Mouse (Mus musculus): ENCODE results near the gene Hps3. TPM values are rescaled to one million over a fixed set of nuclear protein-coding genes. Genes with fewer than 3 reads are reported as not detected.

Hps3 gene
- 10 to 100 TPM; 42.4 to 46.1 TPM for polyA plus RNA-seq (2017; shearing (Covaris generic))

DNA sequence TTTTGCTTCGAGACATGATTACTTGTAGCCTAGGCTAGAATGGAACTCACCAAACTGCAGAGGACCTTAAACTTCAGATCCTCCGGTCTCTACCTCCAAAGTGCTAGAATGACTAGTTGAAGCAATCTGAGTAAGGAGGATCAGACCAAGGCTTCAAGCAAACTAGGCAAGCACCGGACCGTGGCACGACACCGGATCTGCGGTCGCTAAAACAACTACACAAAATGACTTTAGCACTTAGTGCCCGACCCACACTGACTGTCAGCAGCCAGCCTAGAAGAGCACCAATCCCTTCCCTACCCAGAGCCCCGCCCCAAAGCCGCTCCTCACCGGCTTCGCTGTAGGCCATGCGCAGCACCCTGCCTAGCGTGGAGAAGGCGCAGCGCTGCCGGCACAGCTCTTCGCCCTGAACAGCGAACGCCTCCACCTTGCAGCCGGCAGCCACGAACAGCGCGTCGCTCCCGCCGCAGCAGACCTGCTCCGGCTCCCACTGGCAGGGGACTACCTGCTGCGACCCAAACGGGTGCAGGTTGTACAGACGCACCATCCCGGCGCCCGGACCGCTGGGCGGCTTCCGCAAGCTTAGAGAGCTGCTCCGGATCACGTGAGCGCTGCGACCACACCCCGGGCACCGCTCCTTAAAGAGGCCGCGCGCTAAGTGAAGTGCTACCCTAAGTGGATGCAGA lies at the start of gene Hps3:
TSS of gene Hps3 (minus strand) at position 597 of the 686 bp plus-strand sequence.

DNA sequence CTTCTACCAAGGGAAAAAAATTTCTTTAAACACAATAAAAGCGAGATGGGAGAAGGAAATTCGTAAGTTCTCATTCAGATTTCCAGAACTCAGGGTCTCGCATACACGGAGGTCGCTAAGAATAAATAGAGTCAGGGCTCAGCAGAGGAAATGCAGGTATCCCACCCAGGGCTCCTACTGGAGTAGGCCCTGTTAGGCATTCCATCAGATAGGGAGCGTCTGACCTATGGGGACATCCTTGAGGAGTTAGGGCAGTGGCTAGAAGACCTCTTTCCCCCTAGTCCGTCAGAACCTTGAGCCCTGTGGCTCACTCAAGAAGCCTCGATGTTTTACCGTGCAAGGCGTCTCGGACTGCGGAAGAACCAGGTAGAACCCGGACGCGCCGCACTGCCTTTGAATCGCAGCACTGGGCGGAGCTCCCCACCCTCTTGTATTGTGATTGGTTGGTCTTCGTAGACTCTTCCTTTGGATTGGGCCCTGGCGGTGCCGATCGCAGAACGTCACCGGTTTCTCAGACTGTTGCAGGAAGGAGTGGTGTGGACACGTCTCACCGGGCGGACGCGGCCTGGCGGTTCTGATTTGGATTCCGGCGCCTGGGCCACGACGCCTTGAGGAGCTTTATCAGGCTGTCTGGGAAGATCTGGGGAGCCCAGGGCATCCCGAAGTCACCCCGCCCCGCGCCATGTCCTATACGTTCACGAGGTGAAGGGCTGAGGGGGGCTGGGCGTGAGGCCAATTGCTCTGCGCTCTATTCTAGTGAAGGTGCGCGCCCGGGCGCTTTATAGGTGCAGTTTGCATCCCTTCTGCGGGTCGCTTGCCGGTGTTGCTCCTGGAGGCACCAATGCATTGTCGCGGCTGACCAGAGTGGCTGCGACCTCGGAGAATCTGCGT lies 22.4 kb upstream of the Hps3 start, which contains the start of gene Hltf:
TSS of gene Hltf (plus strand) at position 506 of the 891 bp plus-strand sequence.

DNA sequence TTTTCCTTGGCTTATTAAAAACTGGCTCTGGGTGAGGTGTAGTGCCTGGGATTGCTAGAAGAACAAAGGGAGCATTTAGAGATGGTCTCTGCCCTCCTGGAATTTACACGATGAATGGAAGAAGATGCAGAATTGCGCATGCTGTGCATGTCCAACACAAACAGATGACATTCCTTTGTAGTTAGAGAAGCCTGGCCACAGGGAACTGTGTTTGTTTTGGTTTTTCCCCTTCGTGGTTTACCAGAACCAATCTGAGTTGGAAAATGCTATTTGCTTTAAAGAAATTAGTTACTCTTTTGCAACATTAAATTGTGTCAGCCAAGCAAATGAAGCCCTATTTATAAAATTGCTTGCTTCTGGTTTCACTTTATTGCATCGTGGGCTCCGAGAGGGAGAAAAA lies 78.2 kb downstream of the Hps3 start, which contains the start of gene Cp:
TSS of gene Cp (plus strand) at position 170 of the 400 bp plus-strand sequence.

Other genes starting within 250 kb of the Hps3 start
- gene Cp, start 78.3 kb downstream of the Hps3 start, polyA plus RNA-seq (2017; shearing (Covaris generic)), result 1 to 10 TPM; 1.5 to 2.8 TPM
- 10 to 100 TPM; 54.3 to 55.1 TPM for gene Hltf, start 22.5 kb upstream of the Hps3 start, polyA plus RNA-seq (2017; shearing (Covaris generic))
- gene Gyg, start 120.0 kb upstream of the Hps3 start, polyA plus RNA-seq (2017; shearing (Covaris generic)), result 10 to 100 TPM; 40.4 to 54.4 TPM
- under 1 TPM; 0.25 to 0.32 TPM for gene Cpa3, start 206.9 kb upstream of the Hps3 start, polyA plus RNA-seq (2017; shearing (Covaris generic))
- gene Cpb1, start 240.4 kb upstream of the Hps3 start, polyA plus RNA-seq (2017; shearing (Covaris generic)), result under 1 TPM in 1 of 2 experiments, not detected in 1; 0.88 TPM

Measured in inflammation-experienced regulatory T-cells (primary cell).